Mouse (Mus musculus) forebrain, embryonic 11.5 days (tissue): ENCODE data around the gene Abhd12. TPM values are rescaled to one million over a fixed set of nuclear protein-coding genes. Genes with fewer than 3 reads are reported as not detected.

Experiments used
- ATAC-seq: fragments of 200-750 bp; cut with Nextera tagmentation; replicated peaks from 2 replicates; pipeline ENCODE4 v1.8.0; 2017; ENCODE audit warnings: moderate TSS enrichment; ENCODE audit not compliant: low FRiP score
- DNase-seq: peaks from one replicate; pipeline ENCODE4 v3.0.0-alpha.2; 2017; ENCODE audit warnings: low spot score
- H3K27ac ChIP-seq: fragments of 300-500 bp; sonication (generic); 2 replicates; pipeline ENCODE4 v1.5.1; 2014; ENCODE audit warnings: low read depth, low read length
- H3K27me3 ChIP-seq: fragments of 300-500 bp; sonication (generic); 2 replicates; pipeline ENCODE4 v1.6.1; 2014; ENCODE audit warnings: mild to moderate bottlenecking, low read length, mixed read lengths; ENCODE audit not compliant: control insufficient read depth, insufficient read depth
- H3K36me3 ChIP-seq: fragments of 300-500 bp; sonication (generic); 2 replicates; pipeline ENCODE4 v1.6.1; 2014; ENCODE audit warnings: mild to moderate bottlenecking, low read length, moderate library complexity, mixed read lengths; ENCODE audit not compliant: control insufficient read depth, insufficient read depth
- H3K4me1 ChIP-seq: fragments of 300-500 bp; sonication (generic); replicated peaks from 2 replicates; pipeline ENCODE4 v1.6.1; 2014; ENCODE audit warnings: low read length, mixed read lengths; ENCODE audit not compliant: control insufficient read depth, insufficient read depth
- H3K4me2 ChIP-seq: fragments of 300-500 bp; sonication (generic); 2 replicates; pipeline ENCODE4 v1.6.1; 2014; ENCODE audit warnings: low read depth, mild to moderate bottlenecking, low read length, moderate library complexity, mixed read lengths; ENCODE audit not compliant: severe bottlenecking
- H3K4me3 ChIP-seq: fragments of 300-500 bp; sonication (generic); 2 replicates; pipeline ENCODE4 v1.5.1; 2014; ENCODE audit warnings: low read depth, low read length
- H3K9ac ChIP-seq: fragments of 300-500 bp; sonication (generic); 2 replicates; pipeline ENCODE4 v1.6.1; 2014; ENCODE audit warnings: low read length
- H3K9me3 ChIP-seq: fragments of 300-500 bp; sonication (generic); 2 replicates; pipeline ENCODE4 v1.6.1; 2016; ENCODE audit warnings: low read length, mixed read lengths; ENCODE audit not compliant: control insufficient read depth
- WGBS: fragments of 180-500 bp; shearing (Covaris S2); extraction: QIAGEN DNeasy Blood & Tissue Kit; methylation state at CpG from one replicate; pipeline ENCODE4 v1.1.7; 2014; 5-methylcytosine and 5-hydroxymethylcytosine counted together
- polyA plus RNA-seq: library from polyadenylated mRNA; unstranded; fragments of >200 nt; fragmentation: Nextera tagmentation; extraction: Ambion mirVana; gene quantifications from 2 replicates; pipeline ENCODE4 v1.2.1, GENCODE M21; 2014

Abhd12 gene
- polyA plus RNA-seq, 1 experiment from 2014 or later = 54.2 TPM

- 91% methylated on average over 1 of the region's 1 CpGs for WGBS
- Histone ChIP-seq H3K27ac (no peak overlapping the region), H3K4me1 (no peaks in the 10 kb centered on the region), H3K4me3 (no peak overlapping the region), H3K9me3 (no peaks in the 10 kb centered on the region), H3K27me3 (no peaks in the 10 kb centered on the region), H3K9ac (no peak overlapping the region), H3K36me3 (no peaks in the 10 kb centered on the region), H3K4me2 (no peak overlapping the region)
- no peak for DNase-seq
- no peak for ATAC-seq
Measured at GRCm38 (mm10) chr2:150803035-150803434, 101.5 kb downstream of the Abhd12 start.

- no peak for ATAC-seq
- Histone ChIP-seq H3K4me3 (no peak overlapping the region), H3K27ac (no peak overlapping the region), H3K4me2 (no peak overlapping the region), H3K9me3 (no peaks in the 10 kb centered on the region), H3K36me3 (no peaks in the 10 kb centered on the region), H3K4me1 (no peaks in the 10 kb centered on the region), H3K9ac (no peak overlapping the region), H3K27me3 (no peaks in the 10 kb centered on the region)
- 91% methylated on average over 5 of the region's 5 CpGs for WGBS
- DNase-seq = no peak
Measured at GRCm38 (mm10) chr2:150800616-150801015, 103.9 kb downstream of the Abhd12 start.

DNA sequence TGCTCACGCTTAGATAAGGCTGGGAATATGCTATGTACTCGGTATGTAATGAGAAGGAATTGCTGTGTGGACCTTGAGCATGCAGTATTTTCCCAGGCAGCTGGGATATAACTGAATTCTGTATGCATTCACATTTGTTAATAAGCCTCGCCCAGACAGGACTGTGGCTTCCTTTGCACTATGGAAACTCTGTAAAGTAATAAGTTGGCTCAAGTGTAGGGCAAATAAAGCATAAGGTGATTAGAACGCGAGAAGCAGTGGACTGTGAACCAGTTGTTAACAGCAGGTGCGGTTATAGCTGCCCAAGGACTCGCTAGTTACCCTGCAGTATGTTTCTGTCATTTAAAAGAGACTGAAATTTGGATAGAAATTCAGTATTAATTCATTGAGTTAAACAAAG, 106.5 kb downstream of the Abhd12 start:
- 90% methylated on average over 7 of the region's 7 CpGs for WGBS

DNA sequence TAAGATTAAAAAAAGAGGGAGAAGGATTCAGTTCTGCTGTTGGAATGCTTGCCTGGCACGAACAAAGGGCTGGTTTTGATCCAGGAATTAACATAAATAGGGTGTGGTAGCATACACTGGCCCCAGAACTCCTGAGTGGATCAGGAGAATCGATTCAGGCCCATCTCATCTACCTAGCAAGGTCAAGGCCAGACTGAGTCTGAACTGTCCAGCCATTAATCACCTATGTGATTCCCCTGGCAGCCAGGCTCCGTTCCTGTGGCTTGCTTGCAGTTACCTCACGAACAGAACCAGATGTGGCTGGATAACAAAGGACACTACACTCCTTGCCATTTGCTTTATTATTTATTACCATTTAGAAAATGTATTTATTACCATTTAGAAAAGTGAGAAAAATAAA, 111.2 kb downstream of the Abhd12 start:
- 84% methylated on average over 4 of the region's 4 CpGs for WGBS

More for the DNA sequence above, 106.5 kb downstream of the Abhd12 start:
- DNase-seq (no peak), ATAC-seq (no peak)
- no peaks in the 10 kb centered on the region for H3K4me1 ChIP-seq
- no peak overlapping the region for H3K27ac ChIP-seq
- no peak overlapping the region for H3K4me3 ChIP-seq
- H3K9ac ChIP-seq = no peak overlapping the region
- H3K4me2 ChIP-seq = no peak overlapping the region
- H3K36me3 ChIP-seq = no peaks in the 10 kb centered on the region
- no peaks in the 10 kb centered on the region for H3K9me3 ChIP-seq
- H3K27me3 ChIP-seq = no peaks in the 10 kb centered on the region

DNA sequence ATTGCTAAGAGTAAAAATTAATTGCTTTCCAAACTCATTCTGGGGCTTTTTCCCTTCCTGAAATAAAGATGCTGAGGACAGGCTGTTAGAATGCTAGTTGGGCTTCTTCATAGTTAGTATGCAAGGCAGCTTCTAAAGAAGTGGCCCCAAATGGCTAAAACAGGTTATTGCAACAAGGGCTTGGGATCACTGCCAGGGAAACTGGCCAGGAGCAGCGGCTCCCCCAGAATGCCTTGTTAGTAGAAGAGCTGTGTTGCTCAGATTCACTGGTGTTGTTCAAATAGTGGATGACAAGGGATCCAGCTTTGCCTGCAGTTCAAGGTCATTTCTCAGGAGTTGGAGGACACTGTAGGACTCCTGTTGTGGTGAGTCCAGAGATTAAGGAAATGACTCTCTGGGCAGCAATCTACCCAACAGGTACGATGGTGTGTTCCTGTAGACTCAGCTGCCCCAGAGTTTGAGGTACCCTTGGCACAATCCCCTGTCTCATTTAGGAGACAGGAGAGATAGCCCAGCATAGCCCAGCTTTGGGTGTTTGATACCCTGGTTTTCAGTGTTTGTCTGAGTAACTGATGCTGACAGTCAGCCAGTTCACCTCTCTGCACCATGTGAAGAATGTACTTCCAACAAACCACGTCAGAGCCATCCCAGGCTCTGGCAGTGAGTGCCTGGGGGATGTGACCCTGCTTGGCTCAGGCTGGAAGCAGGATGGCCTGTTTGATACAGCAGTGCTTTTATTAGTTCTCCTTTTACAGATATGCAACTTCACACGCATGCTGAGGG, 115.6 kb downstream of the Abhd12 start:
- 73% methylated on average over 4 of the region's 4 CpGs for WGBS
- Histone ChIP-seq H3K4me3 (no peak overlapping the region), H3K36me3 (no peaks in the 10 kb centered on the region), H3K4me1 (no peaks in the 10 kb centered on the region; the same call in 1 of the 2 replicates), H3K4me2 (no peak overlapping the region), H3K9me3 (no peaks in the 10 kb centered on the region), H3K27ac (no peak overlapping the region), H3K27me3 (no peaks in the 10 kb centered on the region), H3K9ac (no peak overlapping the region)
- DNase-seq (no peak), ATAC-seq (no peak)

More for the DNA sequence above, 111.2 kb downstream of the Abhd12 start:
- Histone ChIP-seq H3K27ac (no peak overlapping the region), H3K4me1 (no peaks in the 10 kb centered on the region), H3K36me3 (no peaks in the 10 kb centered on the region), H3K4me2 (no peak overlapping the region), H3K27me3 (no peaks in the 10 kb centered on the region), H3K9me3 (no peaks in the 10 kb centered on the region), H3K4me3 (no peak overlapping the region), H3K9ac (no peak overlapping the region)
- DNase-seq (no peak), ATAC-seq (no peak)

DNA sequence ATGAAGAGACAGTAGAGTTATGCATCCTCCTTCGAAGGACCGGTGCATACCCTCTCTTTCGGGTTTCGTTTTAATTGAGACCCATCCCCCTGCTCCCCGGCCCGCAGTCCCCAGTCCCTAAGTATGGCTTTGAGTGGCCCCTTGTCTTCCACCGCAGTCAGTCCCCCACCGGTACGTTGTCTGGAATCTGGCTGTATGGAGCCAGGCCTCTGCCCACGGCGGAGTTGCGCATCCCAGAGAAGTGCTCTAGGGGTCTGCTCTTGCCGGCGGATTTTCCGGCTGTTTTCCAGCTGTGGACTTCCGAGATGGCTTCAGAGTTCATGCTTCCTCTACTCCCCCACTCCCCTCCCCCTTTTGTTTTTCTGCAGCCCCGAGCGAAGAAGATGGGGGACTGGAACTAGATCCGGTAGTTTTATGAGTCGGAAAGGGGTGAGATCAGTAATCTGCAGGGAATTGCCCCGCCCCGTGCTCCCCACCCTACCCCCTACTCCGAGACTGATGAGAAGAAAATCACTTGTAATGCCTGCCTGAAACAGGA, 117.2 kb downstream of the Abhd12 start:
- no peaks in the 10 kb centered on the region for H3K27me3 ChIP-seq
- no peaks in the 10 kb centered on the region for H3K9me3 ChIP-seq
- H3K4me1 ChIP-seq = no peaks in the 10 kb centered on the region; the same call in 1 of the 2 replicates
- peak overlapping the region; percentile 67 for H3K9ac ChIP-seq
- peak overlapping the region; percentile 90 for H3K4me2 ChIP-seq
- ATAC-seq (peak; percentile 23), DNase-seq (peak; percentile 67)
- 0% methylated on average over 23 of the region's 23 CpGs for WGBS
- no peaks in the 10 kb centered on the region for H3K36me3 ChIP-seq
- peak overlapping the region; percentile 79 for H3K4me3 ChIP-seq
- no peak overlapping the region for H3K27ac ChIP-seq

DNA sequence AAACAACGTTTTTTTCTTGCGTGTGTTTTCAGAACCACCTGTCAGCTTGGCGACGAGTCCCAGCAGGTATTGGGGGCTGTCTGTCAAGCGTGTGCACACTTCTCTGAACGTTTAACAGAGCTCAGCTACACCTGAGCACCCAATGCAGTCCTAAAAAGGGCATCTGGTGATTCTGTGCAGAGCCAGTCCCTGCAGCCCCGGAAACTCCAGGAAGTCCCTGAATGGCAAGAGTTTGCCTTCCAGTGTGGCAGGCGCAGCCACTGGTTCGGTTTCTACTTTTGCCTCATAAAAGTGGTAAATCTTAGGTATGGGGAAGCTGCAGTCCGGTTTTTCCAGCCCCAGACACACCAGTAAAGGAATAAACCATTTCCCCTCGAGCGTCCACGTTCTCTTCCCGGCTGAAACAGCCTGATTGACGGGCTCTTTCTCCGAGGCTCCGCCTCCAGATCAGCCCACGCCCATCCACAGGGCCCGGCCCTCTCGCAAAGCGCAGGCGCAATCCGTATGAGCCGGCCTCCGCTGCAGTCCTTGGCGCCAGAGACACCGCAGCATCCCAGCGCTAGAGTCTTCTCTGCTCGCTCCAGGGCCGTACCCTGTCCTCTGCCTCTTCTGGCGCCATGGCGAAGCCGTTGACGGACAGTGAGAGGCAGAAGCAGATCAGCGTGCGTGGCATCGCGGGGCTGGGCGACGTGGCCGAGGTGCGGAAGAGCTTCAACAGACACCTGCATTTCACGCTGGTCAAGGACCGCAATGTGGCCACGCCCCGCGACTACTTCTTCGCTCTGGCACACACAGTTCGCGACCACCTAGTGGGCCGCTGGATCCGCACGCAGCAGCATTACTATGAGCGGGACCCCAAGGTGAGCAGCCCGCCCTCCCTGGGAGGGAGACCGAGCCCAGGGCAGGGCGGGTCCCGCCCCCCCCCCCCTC, 118.0 kb downstream of the Abhd12 start, which contains the start of gene Pygb:
Gene Pygb, plus strand, starts transcription at position 485 of the 930 bp plus-strand sequence.
- Histone ChIP-seq H3K9ac (peak within 1 kb of the TSS; percentile 67), H3K36me3 (no peaks in the 10 kb centered on the region), H3K27me3 (no peaks in the 10 kb centered on the region), H3K4me1 (no peaks in the 10 kb centered on the region; the same call in 1 of the 2 replicates), H3K9me3 (no peaks in the 10 kb centered on the region), H3K27ac (no peak within 1 kb of the TSS), H3K4me3 (peak within 1 kb of the TSS; percentile 79), H3K4me2 (peak within 1 kb of the TSS; percentile 90)
- WGBS = 3% methylated on average over 56 of the region's 58 CpGs
- DNase-seq (peak; percentile 93), ATAC-seq (peak; percentile 97)

DNA sequence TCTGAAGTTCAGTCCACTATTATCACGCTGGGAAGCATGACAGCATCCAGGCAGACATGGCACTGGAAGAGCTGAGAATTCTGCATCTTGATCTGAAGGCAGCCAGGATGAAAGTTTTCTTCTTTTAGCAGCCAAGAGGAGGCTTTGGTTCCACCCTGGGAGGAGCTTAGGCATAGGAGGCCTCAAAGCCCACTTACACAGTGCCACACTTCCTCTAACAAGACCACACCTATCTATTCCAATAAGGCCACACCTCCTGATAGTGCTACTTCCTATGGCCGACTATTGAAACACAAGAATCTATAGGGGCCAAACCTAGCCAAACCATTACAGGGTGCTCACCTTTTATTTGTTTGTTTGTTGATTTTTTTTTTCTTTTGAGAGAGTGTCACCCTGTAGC, 121.7 kb downstream of the Abhd12 start:
- H3K9ac ChIP-seq = no peak overlapping the region
- no peak overlapping the region for H3K4me2 ChIP-seq
- no peak overlapping the region for H3K4me3 ChIP-seq
- no peaks in the 10 kb centered on the region for H3K27me3 ChIP-seq
- WGBS = 79% methylated on average over 2 of the region's 2 CpGs
- no peaks in the 10 kb centered on the region for H3K36me3 ChIP-seq
- no peak for ATAC-seq
- no peaks in the 10 kb centered on the region; the same call in 1 of the 2 replicates for H3K4me1 ChIP-seq
- H3K9me3 ChIP-seq = no peaks in the 10 kb centered on the region
- no peak for DNase-seq
- no peak overlapping the region for H3K27ac ChIP-seq
